Mouse (Mus musculus): ENCODE data around the gene Col4a3bp. TPM values are rescaled to one million over a fixed set of nuclear protein-coding genes. Genes with fewer than 3 reads are reported as not detected.

The Col4a3bp gene
- total and polyA plus RNA-seq, 2 experiments = 8.1 to 29.9 TPM

DNA sequence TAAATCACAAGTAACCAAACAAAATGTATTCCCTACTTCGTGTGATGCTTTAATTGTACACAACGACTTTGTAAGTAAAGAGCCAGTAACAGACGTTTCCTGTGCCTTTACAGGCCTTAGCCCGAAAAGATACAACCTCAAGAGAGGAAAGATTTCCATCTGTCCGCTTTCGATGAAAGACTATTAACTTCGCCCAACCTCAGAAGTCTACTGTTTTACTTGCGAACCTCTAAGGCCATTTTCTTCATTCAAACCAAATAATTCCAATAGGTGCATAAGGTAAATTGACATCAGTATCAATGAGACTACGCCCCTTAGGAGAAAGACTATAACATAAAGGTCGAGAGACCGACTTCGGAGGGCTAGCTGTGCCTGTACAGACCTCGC lies 127.6 kb downstream of the Col4a3bp start:
- H3K27ac ChIP-seq (replicated peaks; ENCODE audit: insufficient read depth, low read depth, low read length) = peak overlapping the region; percentile 92
- H3K4me3 ChIP-seq (ENCODE audit: insufficient read depth, low read depth, low read length) = peak overlapping the region; percentile 74
- H3K4me1 ChIP-seq (ENCODE audit: control insufficient read depth, insufficient read depth, low read length) = peaks cover 24% of the 10 kb centered on the region
- peak overlapping the region; percentile 99 for H3K9ac ChIP-seq (ENCODE audit: low read depth, low read length)
- peaks cover 16% of the 10 kb centered on the region; the same call in 1 of the 2 replicates for H3K79me2 ChIP-seq (ENCODE audit: control insufficient read depth, insufficient read depth, low read length)
- TF ChIP-seq POLR2A (IDR thresholded peaks at IDR 0.05; ENCODE audit: extremely low read depth, insufficient read depth, low read length) (no peak), CTCF (IDR thresholded peaks at IDR 0.05; ENCODE audit: low read depth, low read length) (no peak)
- WGBS = 1% methylated on average over 13 of the region's 13 CpGs
- no peaks in the 10 kb centered on the region for H3K27me3 ChIP-seq (ENCODE audit: control insufficient read depth, insufficient read depth, low read length)
- peaks cover 18% of the 10 kb centered on the region for H3K36me3 ChIP-seq (ENCODE audit: control insufficient read depth, insufficient read depth, low read length)
- DNase-seq (ENCODE audit: extremely low read depth, low read depth, low spot score) = peak; percentile 29

DNA sequence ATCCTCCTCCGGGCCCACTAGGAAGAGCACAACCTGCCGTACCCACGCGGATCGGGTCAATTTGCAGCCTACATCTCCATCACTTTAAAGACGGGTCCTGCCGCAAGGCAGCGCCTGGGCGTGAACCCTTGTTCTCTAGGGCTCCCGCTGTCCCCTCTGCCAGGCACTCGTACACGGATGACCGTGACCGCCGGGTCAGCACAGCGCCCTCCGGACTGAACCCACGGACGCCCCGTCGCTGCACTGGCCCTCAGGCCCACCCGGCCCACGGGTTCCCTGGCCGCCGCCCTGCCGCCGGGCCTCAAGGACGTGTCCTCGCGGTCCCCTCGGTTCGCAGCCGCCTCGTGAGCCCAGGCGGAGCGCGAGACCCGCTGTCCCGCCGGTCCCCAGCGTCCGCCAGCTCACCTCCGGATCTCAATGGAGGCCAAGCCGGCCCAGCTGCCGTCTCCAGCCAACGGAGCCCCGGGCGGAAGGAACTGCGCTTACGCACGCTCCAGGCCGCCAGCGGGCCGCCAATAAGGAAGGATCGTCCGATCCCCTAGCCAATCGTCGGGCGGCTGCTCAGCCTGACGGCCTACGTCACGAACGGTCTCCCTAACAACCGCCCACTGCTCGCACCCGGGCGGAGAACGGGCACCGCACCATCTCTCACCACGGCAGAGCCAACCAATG lies 128.1 kb downstream of the Col4a3bp start, which contains the start of gene Hmgcr:
TSS of gene Hmgcr (minus strand) at position 531 of the 672 bp plus-strand sequence.
- H3K9ac ChIP-seq (ENCODE audit: low read depth, low read length) = peak within 1 kb of the TSS; percentile 99
- H3K36me3 ChIP-seq (ENCODE audit: control insufficient read depth, insufficient read depth, low read length) = peaks cover 14% of the 10 kb centered on the region
- under 1% methylated on average over 70 of the region's 70 CpGs for WGBS
- H3K79me2 ChIP-seq (ENCODE audit: control insufficient read depth, insufficient read depth, low read length) = peaks cover 16% of the 10 kb centered on the region; the same call in 1 of the 2 replicates
- H3K4me1 ChIP-seq (ENCODE audit: control insufficient read depth, insufficient read depth, low read length) = peaks cover 21% of the 10 kb centered on the region
- H3K27ac ChIP-seq (replicated peaks; ENCODE audit: insufficient read depth, low read depth, low read length) = peak within 1 kb of the TSS; percentile 95
- TF ChIP-seq CTCF (IDR thresholded peaks at IDR 0.05; ENCODE audit: low read depth, low read length) (0 out of 2 replicates have a peak, but pooled peaks have one; percentile 2), POLR2A (IDR thresholded peaks at IDR 0.05; ENCODE audit: extremely low read depth, insufficient read depth, low read length) (peak; percentile 97)
- H3K27me3 ChIP-seq (ENCODE audit: control insufficient read depth, insufficient read depth, low read length) = no peaks in the 10 kb centered on the region
- H3K4me3 ChIP-seq (ENCODE audit: insufficient read depth, low read depth, low read length) = peak within 1 kb of the TSS; percentile 74
- DNase-seq (ENCODE audit: extremely low read depth, low read depth, low spot score) = peak; percentile 90

DNA sequence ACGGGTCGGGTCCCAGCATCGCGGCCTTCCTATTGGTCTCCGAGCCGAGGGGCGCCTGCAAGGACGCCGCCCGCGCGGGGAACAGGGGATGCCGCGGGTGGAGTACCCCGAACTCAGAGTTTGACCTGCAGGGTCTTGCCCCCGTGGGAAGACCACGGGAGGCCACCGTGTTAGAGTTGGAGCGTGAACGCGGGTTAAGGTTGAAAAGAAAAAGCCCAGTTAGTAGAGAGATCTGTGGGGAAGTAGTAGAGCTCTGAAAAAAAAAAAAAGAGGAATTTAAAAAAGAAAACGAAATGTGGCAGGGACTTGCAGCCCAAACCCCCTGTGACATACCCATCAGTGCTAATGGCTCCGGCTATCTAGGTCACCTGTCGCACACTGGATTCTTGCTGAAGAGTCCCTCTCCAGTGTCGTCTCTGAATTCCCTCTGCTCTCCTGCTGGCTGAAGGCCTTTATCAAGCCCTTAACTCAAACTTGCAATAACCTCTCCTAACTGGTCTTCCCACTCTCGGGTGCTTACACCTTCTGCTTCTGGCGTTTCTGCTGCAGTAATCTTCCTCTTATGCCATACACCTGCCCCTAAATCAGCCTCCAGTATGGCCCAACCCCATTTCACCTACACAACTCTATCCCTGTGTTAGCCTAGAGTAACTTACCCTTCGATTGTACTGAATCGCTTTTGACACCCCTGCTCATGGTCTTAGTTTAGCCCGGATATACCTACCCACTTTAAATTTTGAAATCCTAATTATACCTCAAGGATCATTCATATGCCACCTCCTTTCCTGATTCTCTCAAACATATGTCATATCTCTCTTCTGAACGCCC lies 128.9 kb downstream of the Col4a3bp start:
- no peaks in the 10 kb centered on the region for H3K27me3 ChIP-seq (ENCODE audit: control insufficient read depth, insufficient read depth, low read length)
- peak overlapping the region; percentile 95 for H3K27ac ChIP-seq (replicated peaks; ENCODE audit: insufficient read depth, low read depth, low read length)
- TF ChIP-seq CTCF (IDR thresholded peaks at IDR 0.05; ENCODE audit: low read depth, low read length) (no peak), POLR2A (IDR thresholded peaks at IDR 0.05; ENCODE audit: extremely low read depth, insufficient read depth, low read length) (0 out of 2 replicates have a peak, but pooled peaks have one; percentile 18)
- 13% methylated on average over 31 of the region's 31 CpGs for WGBS
- peak overlapping the region; percentile 72 for H3K9ac ChIP-seq (ENCODE audit: low read depth, low read length)
- H3K79me2 ChIP-seq (ENCODE audit: control insufficient read depth, insufficient read depth, low read length) = peaks cover 16% of the 10 kb centered on the region; the same call in 1 of the 2 replicates
- H3K4me3 ChIP-seq (ENCODE audit: insufficient read depth, low read depth, low read length) = peak overlapping the region; percentile 74
- H3K36me3 ChIP-seq (ENCODE audit: control insufficient read depth, insufficient read depth, low read length) = peaks cover 9% of the 10 kb centered on the region
- DNase-seq (ENCODE audit: extremely low read depth, low read depth, low spot score) = peak; percentile 55
- H3K4me1 ChIP-seq (ENCODE audit: control insufficient read depth, insufficient read depth, low read length) = peaks cover 17% of the 10 kb centered on the region

DNA sequence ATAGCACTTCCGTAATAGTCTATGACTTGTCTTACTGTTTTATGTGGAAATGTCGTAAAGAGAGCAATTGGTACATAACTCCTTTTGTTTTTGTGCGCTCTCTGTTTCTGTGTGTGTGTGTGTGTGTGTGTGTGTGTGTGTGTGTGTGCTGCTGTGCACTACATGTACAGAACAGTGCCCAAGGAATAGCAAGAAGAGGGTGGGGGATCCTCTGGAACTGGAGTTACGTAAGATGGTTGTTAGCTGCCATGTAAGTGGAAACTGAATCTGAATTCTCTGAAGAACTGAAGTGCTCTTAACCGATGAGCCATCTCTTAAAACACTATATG lies 129.5 kb downstream of the Col4a3bp start:
- TF ChIP-seq CTCF (IDR thresholded peaks at IDR 0.05; ENCODE audit: low read depth, low read length) = no peak
- DNase-seq (ENCODE audit: extremely low read depth, low read depth, low spot score) = no peak
- Histone ChIP-seq H3K27ac (replicated peaks; ENCODE audit: insufficient read depth, low read depth, low read length) (no peak overlapping the region), H3K36me3 (ENCODE audit: control insufficient read depth, insufficient read depth, low read length) (peaks cover 3% of the 10 kb centered on the region), H3K4me1 (ENCODE audit: control insufficient read depth, insufficient read depth, low read length) (peaks cover 16% of the 10 kb centered on the region), H3K79me2 (ENCODE audit: control insufficient read depth, insufficient read depth, low read length) (peaks cover 16% of the 10 kb centered on the region; the same call in 1 of the 2 replicates), H3K27me3 (ENCODE audit: control insufficient read depth, insufficient read depth, low read length) (no peaks in the 10 kb centered on the region), H3K9ac (ENCODE audit: low read depth, low read length) (no peak overlapping the region), H3K4me3 (ENCODE audit: insufficient read depth, low read depth, low read length) (no peak overlapping the region)
- WGBS = 93% methylated on average over 5 of the region's 5 CpGs

DNA sequence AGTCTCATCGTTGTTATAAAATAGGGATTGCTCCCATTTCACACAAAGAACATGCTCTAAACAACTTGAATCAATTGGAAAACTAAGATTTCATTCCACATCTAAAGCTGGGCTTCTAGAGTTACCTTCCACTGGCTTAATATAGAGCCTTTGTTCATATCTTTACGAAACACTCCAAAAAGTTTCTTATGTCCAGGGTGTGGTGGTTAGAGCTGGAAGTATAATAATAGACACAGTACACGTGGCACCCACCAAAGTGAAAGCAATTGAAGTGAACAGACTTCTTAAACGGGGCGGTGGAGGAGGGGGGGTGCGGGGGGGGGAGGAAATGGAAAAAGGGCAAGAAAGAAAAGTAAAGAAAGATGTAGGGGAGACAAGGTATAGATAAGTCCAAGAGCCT lies 129.9 kb downstream of the Col4a3bp start:
- Histone ChIP-seq H3K27ac (replicated peaks; ENCODE audit: insufficient read depth, low read depth, low read length) (no peak overlapping the region), H3K36me3 (ENCODE audit: control insufficient read depth, insufficient read depth, low read length) (peaks cover under 1% of the 10 kb centered on the region; the same call in 1 of the 2 replicates), H3K79me2 (ENCODE audit: control insufficient read depth, insufficient read depth, low read length) (peaks cover 16% of the 10 kb centered on the region; the same call in 1 of the 2 replicates), H3K4me1 (ENCODE audit: control insufficient read depth, insufficient read depth, low read length) (peaks cover 20% of the 10 kb centered on the region), H3K4me3 (ENCODE audit: insufficient read depth, low read depth, low read length) (no peak overlapping the region), H3K27me3 (ENCODE audit: control insufficient read depth, insufficient read depth, low read length) (no peaks in the 10 kb centered on the region), H3K9ac (ENCODE audit: low read depth, low read length) (no peak overlapping the region)
- DNase-seq (ENCODE audit: extremely low read depth, low read depth, low spot score) = no peak
- no peak for TF ChIP-seq CTCF (IDR thresholded peaks at IDR 0.05; ENCODE audit: low read depth, low read length)
- 86% methylated on average over 6 of the region's 6 CpGs for WGBS
